Mouse (Mus musculus) midbrain, embryonic 15.5 days (tissue): ENCODE measurements at regions not wholly inside any gene's neighbourhood (a gene's known extent, or its start where the extent isn't known, plus 50 kb on each side); places are given as distances from the start of the nearest gene placed in this dataset.
"Not testable (repeated sequence)": the region's sequence is repeated elsewhere in the genome, so short reads cannot be mapped to it uniquely, and the experiment has no call there.

ENCODE experiments used
- ATAC-seq: fragments of 200-750 bp; cut with Nextera tagmentation; replicated peaks from 2 replicates; pipeline ENCODE4 v1.8.0; 2017; ENCODE audit warnings: moderate TSS enrichment
- H3K27ac ChIP-seq: fragments of 300-500 bp; sonication (generic); 2 replicates; pipeline ENCODE4 v1.5.1; 2015; ENCODE audit warnings: mild to moderate bottlenecking, inconsistent platforms
- H3K27me3 ChIP-seq: fragments of 300-500 bp; sonication (generic); replicated peaks from 2 replicates; pipeline ENCODE4 v1.6.1; 2015; ENCODE audit warnings: inconsistent platforms
- H3K36me3 ChIP-seq: fragments of 300-500 bp; sonication (generic); replicated peaks from 2 replicates; pipeline ENCODE4 v1.6.1; 2015; ENCODE audit warnings: inconsistent platforms
- H3K4me1 ChIP-seq: fragments of 300-500 bp; sonication (generic); 2 replicates; pipeline ENCODE4 v1.6.1; 2015; ENCODE audit warnings: inconsistent platforms
- H3K4me2 ChIP-seq: fragments of 300-500 bp; sonication (generic); 2 replicates; pipeline ENCODE4 v1.6.1; 2015; ENCODE audit warnings: inconsistent platforms, mild to moderate bottlenecking, moderate library complexity
- H3K4me3 ChIP-seq: fragments of 300-500 bp; sonication (generic); 2 replicates; pipeline ENCODE4 v1.5.1; 2015; ENCODE audit warnings: mild to moderate bottlenecking, inconsistent platforms
- H3K9ac ChIP-seq: fragments of 300-500 bp; sonication (generic); 2 replicates; pipeline ENCODE4 v1.6.1; 2015; ENCODE audit warnings: mild to moderate bottlenecking, inconsistent platforms
- H3K9me3 ChIP-seq: fragments of 300-500 bp; sonication (generic); 2 replicates; pipeline ENCODE4 v1.6.1; 2016; ENCODE audit warnings: inconsistent platforms
- WGBS: fragments of 180-500 bp; shearing (Covaris S2); methylation state at CpG from one replicate; pipeline ENCODE4 v1.1.7; 2015; ENCODE audit warnings: mixed read lengths; 5-methylcytosine and 5-hydroxymethylcytosine counted together

GRCm38 (mm10) chr12:77039953-77040305 lies 77.9 kb upstream of the Max start:
- H3K36me3 ChIP-seq = no peaks in the 10 kb centered on the region
- H3K27me3 ChIP-seq = no peaks in the 10 kb centered on the region
- no peak overlapping the region for H3K9ac ChIP-seq
- H3K9me3 ChIP-seq = no peaks in the 10 kb centered on the region
- no peaks in the 10 kb centered on the region for H3K4me1 ChIP-seq
- no peak overlapping the region for H3K27ac ChIP-seq
- 89% methylated on average over 4 of the region's 4 CpGs for WGBS
- H3K4me2 ChIP-seq = no peak overlapping the region
- H3K4me3 ChIP-seq = no peak overlapping the region
- no peak for ATAC-seq

DNA sequence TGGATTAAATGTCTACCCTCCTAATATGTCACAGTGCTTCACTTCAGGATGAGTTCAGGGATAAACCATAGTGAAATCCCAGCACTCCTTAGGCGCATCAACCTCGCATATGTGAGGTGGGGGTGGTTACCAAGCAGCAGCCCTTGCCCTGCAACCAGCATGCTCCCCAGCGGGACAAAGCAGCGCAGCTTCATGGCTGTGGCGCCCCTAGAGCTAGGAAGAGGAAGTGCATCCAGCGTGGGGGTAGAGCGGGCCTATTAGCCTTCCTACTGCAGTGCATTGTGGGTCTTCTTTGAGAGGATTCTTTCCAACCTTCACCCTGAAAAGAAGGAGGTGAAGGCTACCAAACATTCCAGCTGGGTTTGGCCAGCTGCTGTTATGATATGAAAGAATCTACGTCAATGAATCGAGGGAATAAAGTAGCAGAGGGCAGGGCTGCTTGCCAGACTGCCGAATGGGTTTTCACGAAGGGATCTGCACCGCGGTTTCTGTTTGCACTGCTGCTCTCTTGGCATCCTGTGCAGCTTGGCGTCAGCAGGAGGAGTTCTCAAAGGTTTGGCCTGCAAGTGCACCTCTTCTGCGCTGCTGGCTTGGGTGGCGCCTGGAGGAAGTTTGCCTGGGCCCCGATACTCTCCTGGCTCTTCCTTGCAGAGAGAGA lies 77.4 kb upstream of the Max start:
- WGBS = 87% methylated on average over 17 of the region's 17 CpGs
- Histone ChIP-seq H3K27me3 (no peaks in the 10 kb centered on the region), H3K4me2 (no peak overlapping the region), H3K9me3 (no peaks in the 10 kb centered on the region), H3K36me3 (no peaks in the 10 kb centered on the region), H3K9ac (no peak overlapping the region), H3K4me1 (no peaks in the 10 kb centered on the region), H3K4me3 (no peak overlapping the region), H3K27ac (no peak overlapping the region)
- no peak for ATAC-seq

DNA sequence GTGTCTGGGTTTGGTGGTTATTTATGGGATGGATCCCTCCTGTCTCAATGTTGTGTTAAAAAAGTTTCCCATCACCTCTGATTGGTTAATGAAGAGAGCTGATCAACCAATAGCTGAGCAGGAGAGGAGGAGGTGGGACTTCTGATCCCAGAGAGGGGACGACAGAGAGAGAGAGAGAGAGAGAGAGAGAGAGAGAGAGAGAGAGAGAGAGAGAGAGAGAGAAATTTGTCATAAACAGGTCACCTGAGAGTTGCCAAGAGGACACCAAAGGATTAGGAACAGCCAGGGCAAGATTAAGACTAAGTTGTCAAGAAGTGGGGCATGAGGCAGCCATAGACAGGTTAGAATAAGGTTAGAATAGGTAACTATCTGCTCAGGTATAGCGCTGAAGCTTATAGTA lies 73.7 kb upstream of the Max start:
- H3K27ac ChIP-seq = no peak overlapping the region
- 61% methylated on average over 2 of the region's 2 CpGs for WGBS
- no peaks in the 10 kb centered on the region for H3K27me3 ChIP-seq
- H3K9me3 ChIP-seq = no peaks in the 10 kb centered on the region
- H3K4me1 ChIP-seq = no peaks in the 10 kb centered on the region
- no peak overlapping the region for H3K4me2 ChIP-seq
- no peak overlapping the region for H3K9ac ChIP-seq
- no peak for ATAC-seq
- H3K4me3 ChIP-seq = no peak overlapping the region
- H3K36me3 ChIP-seq = no peaks in the 10 kb centered on the region

DNA sequence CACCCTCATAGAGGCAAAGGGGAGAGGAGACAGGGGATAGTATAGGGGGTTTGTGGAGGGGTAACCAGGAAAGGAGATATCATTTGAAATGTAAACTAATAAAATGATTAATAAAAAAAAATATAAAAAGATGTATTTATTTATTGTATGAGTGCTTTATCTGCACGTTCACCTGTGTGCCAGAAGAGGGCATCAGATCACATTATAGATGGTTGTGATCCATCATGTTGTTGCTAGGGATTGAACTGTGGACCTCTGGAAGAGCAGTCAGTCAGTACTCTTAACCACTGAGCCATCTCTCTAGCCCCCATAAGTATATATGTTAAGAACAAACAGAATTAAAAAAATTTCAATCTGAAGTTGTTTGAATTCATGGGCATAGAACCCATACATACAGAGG lies 69.4 kb upstream of the Max start:
- Histone ChIP-seq H3K36me3 (no peaks in the 10 kb centered on the region), H3K27ac (no peak overlapping the region), H3K4me3 (no peak overlapping the region), H3K4me1 (no peaks in the 10 kb centered on the region), H3K9me3 (no peaks in the 10 kb centered on the region), H3K4me2 (no peak overlapping the region), H3K27me3 (no peaks in the 10 kb centered on the region), H3K9ac (no peak overlapping the region)
- 76% methylated on average over 1 of the region's 1 CpGs for WGBS
- ATAC-seq = no peak

DNA sequence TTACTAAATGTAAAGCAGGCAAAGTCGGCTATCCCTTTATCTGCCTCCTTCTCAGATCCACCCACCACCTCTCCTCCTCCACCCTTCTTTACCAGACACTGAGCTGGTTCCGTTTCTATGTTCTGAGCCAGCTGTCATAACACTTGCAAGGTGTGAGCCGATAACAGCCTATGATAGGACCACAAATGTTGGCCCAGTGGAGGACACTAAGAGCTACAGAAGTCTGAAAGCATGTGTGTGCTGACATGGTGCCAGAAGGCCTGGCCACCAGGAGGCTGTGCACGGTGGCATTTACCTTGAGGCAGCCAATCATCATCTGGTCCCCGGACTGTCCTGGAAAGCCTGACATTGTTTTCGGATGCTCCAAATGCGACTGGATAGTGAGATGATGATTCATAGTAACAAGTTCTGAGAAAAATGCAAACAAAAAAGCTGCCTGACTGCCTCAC lies 63.5 kb upstream of the Max start:
- no peaks in the 10 kb centered on the region for H3K36me3 ChIP-seq
- no peaks in the 10 kb centered on the region for H3K9me3 ChIP-seq
- peaks cover 19% of the 10 kb centered on the region for H3K4me1 ChIP-seq
- no peak overlapping the region for H3K4me3 ChIP-seq
- no peak for ATAC-seq
- H3K27ac ChIP-seq = no peak overlapping the region
- H3K9ac ChIP-seq = no peak overlapping the region
- H3K4me2 ChIP-seq = no peak overlapping the region
- H3K27me3 ChIP-seq = no peaks in the 10 kb centered on the region
- 77% methylated on average over 7 of the region's 7 CpGs for WGBS

DNA sequence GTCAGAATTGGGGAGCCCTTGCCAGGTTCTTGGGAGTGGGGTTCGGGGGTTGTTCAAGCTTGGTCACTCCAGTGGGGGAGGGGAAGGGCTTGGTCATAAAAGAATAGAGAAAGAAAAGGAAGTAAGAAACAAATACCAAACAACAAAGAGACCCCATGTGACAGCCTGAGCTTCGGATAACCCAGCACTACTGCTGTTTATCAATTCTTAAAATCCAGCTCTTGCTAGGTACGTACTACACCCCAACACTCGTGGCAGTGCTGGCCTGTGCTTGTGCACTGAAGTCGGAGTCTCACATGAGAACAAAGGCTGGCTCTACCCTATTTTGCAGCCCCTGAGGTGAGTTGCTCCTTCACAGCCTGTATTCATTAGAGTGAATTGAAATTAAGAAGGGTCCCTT lies 60.5 kb upstream of the Max start:
- H3K27ac ChIP-seq = 0 out of 2 replicates have a peak overlapping the region, but pooled peaks have one; percentile 18
- H3K4me3 ChIP-seq = no peak overlapping the region
- WGBS = 31% methylated on average over 5 of the region's 5 CpGs
- H3K36me3 ChIP-seq = no peaks in the 10 kb centered on the region
- no peaks in the 10 kb centered on the region for H3K27me3 ChIP-seq
- peak; percentile 45; the same call in 1 of the 2 replicates for ATAC-seq
- H3K9ac ChIP-seq = no peak overlapping the region
- peaks cover 19% of the 10 kb centered on the region for H3K4me1 ChIP-seq
- no peaks in the 10 kb centered on the region for H3K9me3 ChIP-seq
- no peak overlapping the region for H3K4me2 ChIP-seq

DNA sequence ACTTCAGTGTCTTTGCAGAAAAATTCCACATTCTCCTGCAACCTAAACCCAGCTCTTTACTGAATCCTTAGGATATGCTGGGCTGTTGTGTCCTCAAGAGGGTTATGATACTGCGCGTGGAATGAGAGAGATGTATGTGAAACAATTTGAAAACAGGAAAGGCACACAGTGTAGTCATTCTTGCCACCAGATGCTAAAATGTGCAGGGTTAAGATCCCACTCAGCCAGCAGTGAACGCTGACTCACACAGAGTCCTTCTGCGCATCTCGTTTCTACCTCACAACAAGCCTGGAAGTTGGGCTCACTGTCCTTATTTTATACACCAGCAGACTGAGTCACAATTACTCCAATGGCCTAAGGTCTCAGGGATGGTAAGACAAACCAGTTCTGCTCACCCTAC lies 59.9 kb upstream of the Max start:
- H3K4me1 ChIP-seq = peaks cover 19% of the 10 kb centered on the region
- no peak overlapping the region for H3K4me3 ChIP-seq
- WGBS = 87% methylated on average over 5 of the region's 5 CpGs
- no peak overlapping the region for H3K27ac ChIP-seq
- H3K9ac ChIP-seq = no peak overlapping the region
- no peaks in the 10 kb centered on the region for H3K9me3 ChIP-seq
- ATAC-seq = no peak
- H3K27me3 ChIP-seq = no peaks in the 10 kb centered on the region
- no peaks in the 10 kb centered on the region for H3K36me3 ChIP-seq
- no peak overlapping the region for H3K4me2 ChIP-seq

DNA sequence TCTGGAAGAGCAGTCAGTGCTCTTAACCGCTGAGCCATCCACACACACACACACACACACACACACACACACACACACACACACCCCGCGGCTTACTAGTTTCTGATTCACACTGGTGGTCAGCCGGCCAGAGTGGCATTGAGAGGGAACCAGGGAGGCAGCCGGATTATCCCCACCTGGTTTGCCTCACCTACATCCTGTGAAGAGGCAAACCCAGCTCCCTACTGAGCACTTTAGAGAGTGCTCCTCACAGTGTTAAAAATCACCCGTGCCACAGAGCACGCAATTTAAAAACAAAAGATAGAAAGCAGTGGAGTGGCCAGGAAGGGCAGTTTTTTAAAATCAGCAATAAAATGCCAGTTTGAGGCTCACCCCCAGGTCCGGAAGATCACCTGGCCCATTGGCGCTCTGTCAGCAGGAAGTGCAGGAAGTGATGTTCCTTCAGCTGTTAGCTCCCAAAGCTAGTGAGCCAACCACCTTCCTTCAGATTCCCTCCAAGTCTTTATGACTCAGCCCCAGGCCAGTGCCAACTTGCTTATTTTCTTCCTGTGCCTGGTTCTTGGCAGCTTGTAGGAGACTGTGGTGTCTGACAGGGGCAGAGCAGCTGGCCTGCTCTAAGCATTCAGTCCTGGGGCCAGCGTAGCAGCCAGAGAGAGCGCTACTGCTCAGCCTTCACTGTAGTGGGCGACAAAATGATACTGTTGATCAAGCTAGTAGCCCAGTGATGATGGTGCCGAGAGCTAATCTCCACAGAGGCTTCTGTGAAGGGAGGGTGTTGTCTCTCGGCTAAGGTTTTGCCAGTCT lies 57.9 kb upstream of the Max start:
- WGBS = 68% methylated on average over 14 of the region's 14 CpGs
- Histone ChIP-seq H3K4me2 (no peak overlapping the region), H3K9me3 (no peaks in the 10 kb centered on the region), H3K36me3 (no peaks in the 10 kb centered on the region), H3K4me3 (no peak overlapping the region), H3K9ac (no peak overlapping the region), H3K27me3 (no peaks in the 10 kb centered on the region), H3K27ac (no peak overlapping the region), H3K4me1 (peaks cover 19% of the 10 kb centered on the region)
- no peak for ATAC-seq

DNA sequence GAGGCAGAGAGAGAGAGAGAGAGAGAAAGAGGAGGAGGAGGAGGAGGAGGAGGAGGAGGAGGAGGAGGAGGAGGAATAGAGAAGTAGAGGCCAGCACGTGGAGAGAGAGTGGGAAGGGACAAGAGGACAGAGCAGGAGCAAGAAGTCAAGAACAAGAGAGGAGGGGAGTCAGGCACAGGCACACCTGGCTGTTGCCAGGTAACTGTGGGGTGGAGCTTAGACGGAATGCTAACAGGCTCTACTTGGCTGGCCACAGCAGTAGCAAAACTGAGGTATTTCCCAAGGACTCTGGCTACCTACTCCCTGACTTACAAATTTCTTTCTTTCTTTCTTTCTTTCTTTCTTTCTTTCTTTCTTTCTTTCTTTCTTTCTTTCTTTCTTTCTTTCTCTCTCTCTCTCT lies 57.1 kb upstream of the Max start:
- not testable (repeated sequence) for H3K4me2 ChIP-seq, H3K27ac ChIP-seq, H3K36me3 ChIP-seq, ATAC-seq, H3K27me3 ChIP-seq, H3K9ac ChIP-seq, H3K9me3 ChIP-seq, H3K4me3 ChIP-seq
- peaks cover 19% of the 10 kb centered on the region for H3K4me1 ChIP-seq
- 50% methylated on average over 2 of the region's 2 CpGs for WGBS

DNA sequence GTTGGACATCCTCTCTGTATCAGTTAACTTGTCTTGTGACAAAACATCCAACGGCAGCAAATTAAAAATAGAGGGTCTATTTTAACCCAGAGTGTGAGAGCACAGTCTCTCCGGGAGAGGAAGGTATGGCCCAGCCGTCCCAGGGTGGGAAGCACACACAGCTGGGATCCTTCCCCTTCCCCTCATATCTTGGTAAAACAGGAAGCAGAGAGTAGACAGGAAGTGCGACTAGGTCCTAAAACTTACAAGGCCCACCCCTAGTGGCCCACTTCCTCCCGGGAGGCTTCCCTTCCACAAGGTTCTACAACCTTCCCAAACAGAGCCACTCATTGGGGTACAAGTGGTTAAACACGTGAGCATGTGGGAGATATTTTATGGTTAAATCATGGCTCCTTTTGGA lies 56.4 kb upstream of the Max start:
- 76% methylated on average over 6 of the region's 6 CpGs for WGBS
- H3K9ac ChIP-seq = no peak overlapping the region
- H3K9me3 ChIP-seq = no peaks in the 10 kb centered on the region
- no peak for ATAC-seq
- H3K4me3 ChIP-seq = no peak overlapping the region
- no peak overlapping the region for H3K27ac ChIP-seq
- H3K36me3 ChIP-seq = no peaks in the 10 kb centered on the region
- H3K4me2 ChIP-seq = no peak overlapping the region
- no peaks in the 10 kb centered on the region for H3K27me3 ChIP-seq
- H3K4me1 ChIP-seq = peaks cover 19% of the 10 kb centered on the region

- Histone ChIP-seq H3K4me3 (no peak overlapping the region), H3K9me3 (no peaks in the 10 kb centered on the region), H3K4me1 (no peaks in the 10 kb centered on the region), H3K36me3 (no peaks in the 10 kb centered on the region), H3K9ac (no peak overlapping the region), H3K4me2 (no peak overlapping the region), H3K27ac (no peak overlapping the region), H3K27me3 (no peaks in the 10 kb centered on the region)
- WGBS = 89% methylated on average over 2 of the region's 2 CpGs
- no peak for ATAC-seq
These were observed 52.9 kb upstream of the Max start for GRCm38 (mm10) chr12:77014908-77015307.
